Mouse (Mus musculus): Measurements from ENCODE around the gene Gm21882.
"Not testable (repeated sequence)": the region's sequence is repeated elsewhere in the genome, so short reads cannot be mapped to it uniquely, and the experiment has no call there.

Gm21882 gene

GRCm38 (mm10) chrY:40381423-40381822, at the start of gene Gm21882:
TSS of gene Gm21882 (minus strand) at chrY:40381523.
- not testable (repeated sequence) for DNase-seq (ENCODE audit: low read depth, low spot score)

Data from c-Kit-negative CD71-positive TER-119-positive erythroid progenitor cells, embryonic 14.5 days (primary cell).